Mouse (Mus musculus) ES-E14 (cell line): ENCODE measurements at regions not wholly inside any gene's neighbourhood (a gene's known extent, or its start where the extent isn't known, plus 50 kb on each side); places are given as distances from the start of the nearest gene placed in this dataset.

Source experiments
- DNase-seq: peaks from one replicate; pipeline ENCODE4 v3.0.0-alpha.2; 2013; ENCODE audit warnings: low read depth, low spot score
- H3K27ac ChIP-seq: 2 replicates; pipeline ENCODE4 v1.5.1; 2012; ENCODE audit warnings: low read depth, mild to moderate bottlenecking, low read length, moderate library complexity, mixed read lengths; ENCODE audit not compliant: poor library complexity, insufficient read depth, severe bottlenecking
- H3K36me3 ChIP-seq: 2 replicates; pipeline ENCODE4 v1.6.1; 2012; ENCODE audit warnings: mild to moderate bottlenecking, low read length, moderate library complexity, mixed read lengths; ENCODE audit not compliant: control insufficient read depth, poor library complexity, insufficient read depth, severe bottlenecking
- H3K4me1 ChIP-seq, 2 experiments: fragments of 150-350 bp in 1 of 2; sonication (generic) in 1 of 2; 2 replicates each; pipeline ENCODE4 v1.6.1; 2012; ENCODE audit warnings: low read length in 2 of 2, mild to moderate bottlenecking in 1 of 2, mixed read lengths in 1 of 2; ENCODE audit not compliant: control insufficient read depth in 2 of 2, insufficient read depth in 2 of 2, poor library complexity in 1 of 2
- H3K4me3 ChIP-seq, 2 experiments: fragments of 150-350 bp in 1 of 2; sonication (generic) in 1 of 2; 2 replicates each; pipeline ENCODE4 v1.5.1; 2012; ENCODE audit warnings: low read length in 2 of 2, low read depth in 1 of 2, mild to moderate bottlenecking in 1 of 2, mixed read lengths in 1 of 2; ENCODE audit not compliant: insufficient read depth in 1 of 2, poor library complexity in 1 of 2, severe bottlenecking in 1 of 2
- H3K9ac ChIP-seq: 2 replicates; pipeline ENCODE4 v1.6.1; 2012; ENCODE audit warnings: low read depth, mild to moderate bottlenecking, low read length, mixed read lengths; ENCODE audit not compliant: poor library complexity, insufficient read depth, severe bottlenecking
- H3K9me3 ChIP-seq: fragments of 150-350 bp; sonication (generic); 2 replicates; pipeline ENCODE4 v1.6.1; 2012; ENCODE audit warnings: low read depth, mild to moderate bottlenecking, low read length; ENCODE audit not compliant: control insufficient read depth, insufficient read depth
- CHD2 ChIP-seq: IDR thresholded peaks from 2 replicates; pipeline ENCODE4 v1.6.1; 2014; ENCODE audit warnings: mild to moderate bottlenecking, low read depth, low read length, inconsistent platforms
- HCFC1 ChIP-seq: IDR thresholded peaks from 2 replicates; pipeline ENCODE4 v1.6.1; 2012; ENCODE audit warnings: low read length, inconsistent platforms, borderline replicate concordance; ENCODE audit not compliant: insufficient read depth
- MAFK ChIP-seq: IDR thresholded peaks from 2 replicates; pipeline ENCODE4 v1.6.1; 2014; ENCODE audit warnings: mild to moderate bottlenecking, low read depth, low read length, inconsistent platforms; ENCODE audit not compliant: insufficient read depth
- ZC3H11A ChIP-seq: IDR thresholded peaks from 2 replicates; pipeline ENCODE4 v1.6.1; 2012; ENCODE audit warnings: low read depth, mild to moderate bottlenecking, inconsistent platforms, low read length, borderline replicate concordance
- ZNF384 ChIP-seq: IDR thresholded peaks from 2 replicates; pipeline ENCODE4 v1.6.1; 2012; ENCODE audit warnings: low read depth, low read length, inconsistent platforms
- in situ Hi-C, 2 experiments: fragments of 600-800 bp; cut with MboI; formaldehyde crosslinking; loops; one replicate each; pipeline ENCODE4 v1.15.1; 2025; ENCODE audit warnings: low sequenced_read_pairs in 2 of 2, inconsistent platforms in 1 of 2; ENCODE audit not compliant: unreplicated experiment in 2 of 2

- H3K9me3 ChIP-seq, result no peaks in the 10 kb centered on the region
- H3K36me3 ChIP-seq, result no peaks in the 10 kb centered on the region
- in situ Hi-C loops, result no loop called here
- H3K4me3 ChIP-seq, result no peak overlapping the region
- DNase-seq, result no peak
- H3K4me1 ChIP-seq, result no peaks in the 10 kb centered on the region
- no peak overlapping the region for H3K9ac ChIP-seq
- TF ChIP-seq ZNF384, result no peak
- TF ChIP-seq ZC3H11A, result no peak
- no peak for TF ChIP-seq HCFC1
- no peak for TF ChIP-seq MAFK
- TF ChIP-seq CHD2, result no peak
- no peak overlapping the region for H3K27ac ChIP-seq
Measured at GRCm38 (mm10) chr6:27029008-27029407, 1106.0 kb downstream of the Grm8 start.

GRCm38 (mm10) chr6:27028377-27028776 is 1106.6 kb downstream of the Grm8 start:
- no peaks in the 10 kb centered on the region for H3K4me1 ChIP-seq
- in situ Hi-C loops, result no loop called here
- TF ChIP-seq CHD2, result no peak
- TF ChIP-seq ZC3H11A, result no peak
- TF ChIP-seq HCFC1, result no peak
- TF ChIP-seq MAFK, result no peak
- no peak for DNase-seq
- no peak overlapping the region for H3K27ac ChIP-seq
- H3K9ac ChIP-seq, result no peak overlapping the region
- H3K9me3 ChIP-seq, result no peaks in the 10 kb centered on the region
- H3K36me3 ChIP-seq, result no peaks in the 10 kb centered on the region
- H3K4me3 ChIP-seq, result no peak overlapping the region

- no peaks in the 10 kb centered on the region for H3K4me1 ChIP-seq
- H3K9ac ChIP-seq, result no peak overlapping the region
- H3K4me3 ChIP-seq, result no peak overlapping the region
- no peak overlapping the region for H3K27ac ChIP-seq
- TF ChIP-seq HCFC1, result no peak
- TF ChIP-seq ZNF384, result no peak
- DNase-seq, result no peak
- H3K36me3 ChIP-seq, result no peaks in the 10 kb centered on the region
- in situ Hi-C loops, result no loop called here
- no peaks in the 10 kb centered on the region for H3K9me3 ChIP-seq
Measured at GRCm38 (mm10) chr6:27021697-27022096, 1113.3 kb downstream of the Grm8 start.

- no peaks in the 10 kb centered on the region for H3K36me3 ChIP-seq
- no peak overlapping the region for H3K9ac ChIP-seq
- no peaks in the 10 kb centered on the region for H3K4me1 ChIP-seq
- in situ Hi-C loops, result no loop called here
- no peak for DNase-seq
- H3K9me3 ChIP-seq, result no peaks in the 10 kb centered on the region
- no peak overlapping the region for H3K27ac ChIP-seq
- H3K4me3 ChIP-seq, result no peak overlapping the region
- no peak for TF ChIP-seq ZNF384
- TF ChIP-seq CHD2, result no peak
Measured at GRCm38 (mm10) chr6:27014475-27014874, 1120.5 kb downstream of the Grm8 start.

GRCm38 (mm10) chr6:26976613-26977012 is 1158.4 kb downstream of the Grm8 start:
- DNase-seq, result no peak
- H3K27ac ChIP-seq, result no peak overlapping the region
- H3K9ac ChIP-seq, result no peak overlapping the region
- TF ChIP-seq HCFC1 (no peak), ZNF384 (no peak), MAFK (no peak), ZC3H11A (no peak), CHD2 (no peak)
- no peaks in the 10 kb centered on the region for H3K4me1 ChIP-seq
- no peak overlapping the region for H3K4me3 ChIP-seq
- H3K9me3 ChIP-seq, result no peaks in the 10 kb centered on the region
- in situ Hi-C loops, result no loop called here
- H3K36me3 ChIP-seq, result no peaks in the 10 kb centered on the region
